Mouse (Mus musculus) neural tube, embryonic 14.5 days (tissue): ENCODE data around the gene Pitpnc1. TPM values are rescaled to one million over a fixed set of nuclear protein-coding genes. Genes with fewer than 3 reads are reported as not detected.

Experiments used
- ATAC-seq: fragments of 200-750 bp; cut with Nextera tagmentation; 2 replicates; pipeline ENCODE4 v1.8.0; 2017; ENCODE audit warnings: low read depth, mild to moderate bottlenecking, moderate TSS enrichment, moderate library complexity
- H3K27ac ChIP-seq: fragments of 300-500 bp; sonication (generic); 2 replicates; pipeline ENCODE4 v1.5.1; 2014; ENCODE audit warnings: low read depth, mild to moderate bottlenecking, control low read depth, low read length, moderate library complexity, mixed read lengths
- H3K27me3 ChIP-seq: fragments of 300-500 bp; sonication (generic); 2 replicates; pipeline ENCODE4 v1.6.1; 2014; ENCODE audit warnings: low read length; ENCODE audit not compliant: control insufficient read depth, insufficient read depth
- H3K36me3 ChIP-seq: fragments of 300-500 bp; sonication (generic); 2 replicates; pipeline ENCODE4 v1.6.1; 2014; ENCODE audit warnings: low read length, mixed read lengths; ENCODE audit not compliant: control insufficient read depth, insufficient read depth
- H3K4me1 ChIP-seq: fragments of 300-500 bp; sonication (generic); 2 replicates; pipeline ENCODE4 v1.6.1; 2014; ENCODE audit warnings: low read length; ENCODE audit not compliant: control insufficient read depth, insufficient read depth
- H3K4me2 ChIP-seq: fragments of 300-500 bp; sonication (generic); 2 replicates; pipeline ENCODE4 v1.6.1; 2014; ENCODE audit warnings: mild to moderate bottlenecking, low read depth, low read length, control low read depth
- H3K4me3 ChIP-seq: fragments of 300-500 bp; sonication (generic); 2 replicates; pipeline ENCODE4 v1.5.1; 2014; ENCODE audit warnings: low read depth, low read length, control low read depth, mixed read lengths
- H3K9ac ChIP-seq: fragments of 300-500 bp; sonication (generic); replicated peaks from 2 replicates; pipeline ENCODE4 v1.6.1; 2014; ENCODE audit warnings: low read depth, mild to moderate bottlenecking, control low read depth, low read length, mixed read lengths
- H3K9me3 ChIP-seq: fragments of 300-500 bp; sonication (generic); 2 replicates; pipeline ENCODE4 v1.6.1; 2016; ENCODE audit warnings: low read length; ENCODE audit not compliant: control insufficient read depth
- WGBS: fragments of 180-500 bp; shearing (Covaris S2); extraction: QIAGEN DNeasy Blood & Tissue Kit; methylation state at CpG from one replicate; pipeline ENCODE4 v1.1.7; 2014; 5-methylcytosine and 5-hydroxymethylcytosine counted together
- polyA plus RNA-seq: library from polyadenylated mRNA; unstranded; fragments of >200 nt; fragmentation: Nextera tagmentation; extraction: Ambion mirVana; gene quantifications from 2 replicates; pipeline ENCODE4 v1.2.1, GENCODE M21; 2014

Gene Pitpnc1
- polyA plus RNA-seq, 1 experiment from 2014 or later = 45.2 TPM

DNA sequence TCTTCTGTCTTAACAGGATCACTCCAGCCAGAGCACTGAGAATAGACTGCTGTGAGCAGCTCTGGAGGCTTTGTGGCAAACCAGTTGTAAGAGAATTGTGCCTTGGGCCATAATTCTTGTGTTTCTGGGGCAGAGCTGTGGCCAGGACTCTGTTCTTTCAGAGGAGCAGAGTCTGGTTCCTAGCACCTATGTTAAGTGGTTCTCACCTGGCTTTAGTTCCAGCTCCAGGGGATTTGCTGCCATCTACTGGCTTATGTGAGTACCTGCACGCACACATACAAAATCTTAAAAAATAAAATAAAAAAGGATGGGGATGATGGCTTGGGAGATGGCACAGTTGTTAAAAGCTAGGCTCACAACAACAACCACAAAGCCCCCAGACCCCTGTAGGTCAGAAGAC is 311.5 kb downstream of the Pitpnc1 start:
- no peak overlapping the region for H3K4me2 ChIP-seq
- H3K36me3 ChIP-seq = no peaks in the 10 kb centered on the region
- ATAC-seq = no peak
- no peaks in the 10 kb centered on the region for H3K27me3 ChIP-seq
- no peak overlapping the region for H3K27ac ChIP-seq
- no peak overlapping the region for H3K9ac ChIP-seq
- 46% methylated on average over 1 of the region's 1 CpGs for WGBS
- no peaks in the 10 kb centered on the region for H3K9me3 ChIP-seq
- no peak overlapping the region for H3K4me3 ChIP-seq
- H3K4me1 ChIP-seq = no peaks in the 10 kb centered on the region

Other genes starting within 250 kb of the Pitpnc1 start
- 159 and 167 TPM in 2 replicates for gene Psmd12, start 8.8 kb upstream of the Pitpnc1 start, polyA plus RNA-seq
- 21.4 and 23.9 TPM in 2 replicates for gene Helz, start 77.2 kb upstream of the Pitpnc1 start, polyA plus RNA-seq
- gene Cacng1, start 245.8 kb upstream of the Pitpnc1 start, polyA plus RNA-seq = 1.1 TPM in 1 of 2 replicates, not detected in the other